Mouse (Mus musculus) stomach, embryonic 14.5 days (tissue): ENCODE measurements around the gene Prr7. TPM values are rescaled to one million over a fixed set of nuclear protein-coding genes. Genes with fewer than 3 reads are reported as not detected.

Source experiments
- ATAC-seq: fragments of 200-750 bp; cut with Nextera tagmentation; 2 replicates; pipeline ENCODE4 v1.8.0; 2017; ENCODE audit warnings: low read depth, moderate TSS enrichment; ENCODE audit not compliant: insufficient number of reproducible peaks, insufficient read depth, low FRiP score
- H3K27ac ChIP-seq: fragments of 300-500 bp; sonication (generic); 2 replicates; pipeline ENCODE4 v1.5.1; 2014; ENCODE audit warnings: mild to moderate bottlenecking, low read length, moderate library complexity, mixed read lengths
- H3K27me3 ChIP-seq: fragments of 300-500 bp; sonication (generic); 2 replicates; pipeline ENCODE4 v1.6.1; 2014; ENCODE audit warnings: low read length, control low read depth, mixed read lengths; ENCODE audit not compliant: control insufficient read depth, insufficient read depth
- H3K36me3 ChIP-seq: fragments of 300-500 bp; sonication (generic); 2 replicates; pipeline ENCODE4 v1.6.1; 2014; ENCODE audit warnings: mild to moderate bottlenecking, control low read depth, low read length, moderate library complexity, mixed read lengths; ENCODE audit not compliant: control insufficient read depth, insufficient read depth
- H3K4me1 ChIP-seq: fragments of 300-500 bp; sonication (generic); 2 replicates; pipeline ENCODE4 v1.6.1; 2014; ENCODE audit warnings: low read length, control low read depth, mixed read lengths; ENCODE audit not compliant: control insufficient read depth, insufficient read depth
- H3K4me2 ChIP-seq: fragments of 300-500 bp; sonication (generic); replicated peaks from 2 replicates; pipeline ENCODE4 v1.6.1; 2014; ENCODE audit warnings: low read depth, low read length, control low read depth
- H3K4me3 ChIP-seq: fragments of 300-500 bp; sonication (generic); 2 replicates; pipeline ENCODE4 v1.5.1; 2014; ENCODE audit warnings: low read depth, low read length, control low read depth
- H3K9ac ChIP-seq: fragments of 300-500 bp; sonication (generic); replicated peaks from 2 replicates; pipeline ENCODE4 v1.6.1; 2014; ENCODE audit warnings: low read depth, mild to moderate bottlenecking, control low read depth, low read length, moderate library complexity, mixed read lengths
- H3K9me3 ChIP-seq: fragments of 300-500 bp; sonication (generic); 2 replicates; pipeline ENCODE4 v1.6.1; 2016; ENCODE audit warnings: low read depth, low read length, control low read depth; ENCODE audit not compliant: control insufficient read depth
- whole genome bisulfite sequencing: fragments of 180-500 bp; shearing (Covaris S2); extraction: QIAGEN DNeasy Blood & Tissue Kit; methylation state at CpG from one replicate; pipeline ENCODE4 v1.1.7; 2014; 5-methylcytosine and 5-hydroxymethylcytosine counted together
- polyA plus RNA-seq: library from polyadenylated mRNA; unstranded; fragments of >200 nt; fragmentation: Nextera tagmentation; extraction: Ambion mirVana; gene quantifications from 2 replicates; pipeline ENCODE4 v1.2.1, GENCODE M21; 2014

The Prr7 gene
- polyA plus RNA-seq, 1 experiment from 2014 or later = 1.4 TPM

DNA sequence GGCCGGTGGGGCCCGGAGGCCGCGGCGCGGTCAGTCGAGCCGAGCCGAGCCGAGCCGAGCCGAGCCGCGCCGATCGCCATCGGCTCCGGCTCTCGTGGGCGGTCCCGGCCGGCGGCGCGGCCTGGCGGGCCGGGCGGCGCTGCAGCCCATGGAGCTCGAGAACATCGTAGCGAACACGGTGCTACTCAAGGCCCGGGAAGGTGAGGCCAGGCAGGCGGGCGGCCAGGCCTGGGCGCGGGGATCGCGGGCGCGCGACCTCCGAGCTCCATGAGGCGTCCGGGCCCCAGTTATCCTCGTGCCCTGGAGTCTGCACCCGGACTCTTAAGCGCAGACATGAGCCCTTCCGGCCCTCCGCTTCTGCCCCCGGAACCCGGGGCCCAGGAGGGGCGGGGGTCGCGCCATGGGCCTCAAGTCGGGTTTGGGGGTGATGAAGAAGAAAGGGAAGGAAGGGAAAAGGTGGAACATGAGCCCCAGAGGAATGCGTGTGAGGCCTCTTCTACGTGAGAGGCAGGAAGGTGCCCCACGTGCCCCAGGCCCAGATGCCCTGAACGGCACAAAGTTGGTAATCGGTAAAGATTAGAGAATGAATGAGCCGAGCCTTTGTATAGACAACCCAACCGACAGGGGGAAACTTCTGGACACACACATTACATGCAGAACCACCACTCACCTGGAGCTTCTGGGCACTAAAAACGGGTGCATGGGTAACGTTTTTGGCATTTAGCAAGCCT, 18.5 kb upstream of the Prr7 start:
- no peaks in the 10 kb centered on the region for H3K27me3 ChIP-seq
- 0 out of 2 replicates have a peak, but pooled peaks have one; percentile 17 for ATAC-seq

DNA sequence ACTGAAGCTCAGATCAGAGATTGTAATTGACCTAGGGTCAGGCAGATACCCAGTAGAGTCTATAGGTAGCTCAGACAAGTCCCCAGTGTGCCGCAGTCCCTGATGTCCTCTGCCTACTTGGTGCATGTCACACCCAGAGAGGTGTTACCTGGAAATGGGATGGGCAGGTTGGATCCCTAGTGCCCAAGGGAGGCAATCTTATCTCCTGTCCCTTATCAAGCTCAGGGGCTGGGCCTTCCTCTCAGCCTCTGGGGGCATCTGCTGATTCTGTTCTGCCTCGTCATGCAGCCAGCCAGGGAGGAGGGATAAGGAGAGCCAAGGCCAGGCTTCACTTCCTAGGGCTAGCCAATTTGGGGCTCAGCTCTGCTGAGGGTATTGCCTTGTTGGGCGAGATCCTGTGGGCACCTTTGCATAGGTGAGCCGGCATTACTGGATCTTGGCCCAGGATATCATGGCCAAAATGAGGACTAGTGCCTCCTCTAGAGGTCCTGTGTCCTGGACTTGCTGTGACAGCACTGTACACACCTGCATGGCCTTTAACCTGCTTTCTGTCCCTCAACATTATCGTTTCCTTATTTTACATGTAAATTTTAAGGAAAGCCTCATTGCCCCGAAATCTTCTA, 17.5 kb upstream of the Prr7 start:
- peaks cover 19% of the 10 kb centered on the region for H3K36me3 ChIP-seq
- H3K4me2 ChIP-seq = peak overlapping the region; percentile 78
- H3K27me3 ChIP-seq = no peaks in the 10 kb centered on the region
- peak overlapping the region; percentile 83 for H3K4me3 ChIP-seq
- no peak overlapping the region for H3K27ac ChIP-seq
- no peaks in the 10 kb centered on the region for H3K9me3 ChIP-seq
- 80% methylated on average over 6 of the region's 6 CpGs for WGBS
- peaks cover 8% of the 10 kb centered on the region; the same call in 1 of the 2 replicates for H3K4me1 ChIP-seq
- peak overlapping the region; percentile 96; the same call in 1 of the 2 replicates for H3K9ac ChIP-seq
- no peak for ATAC-seq

More for the DNA sequence above, 18.5 kb upstream of the Prr7 start:
- Histone ChIP-seq H3K36me3 (peaks cover 8% of the 10 kb centered on the region), H3K9me3 (no peaks in the 10 kb centered on the region), H3K4me2 (peak overlapping the region; percentile 78), H3K27ac (peak overlapping the region; percentile 97), H3K9ac (peak overlapping the region; percentile 96), H3K4me3 (peak overlapping the region; percentile 83), H3K4me1 (peaks cover 8% of the 10 kb centered on the region; the same call in 1 of the 2 replicates)
- 1% methylated on average over 57 of the region's 66 CpGs for WGBS

DNA sequence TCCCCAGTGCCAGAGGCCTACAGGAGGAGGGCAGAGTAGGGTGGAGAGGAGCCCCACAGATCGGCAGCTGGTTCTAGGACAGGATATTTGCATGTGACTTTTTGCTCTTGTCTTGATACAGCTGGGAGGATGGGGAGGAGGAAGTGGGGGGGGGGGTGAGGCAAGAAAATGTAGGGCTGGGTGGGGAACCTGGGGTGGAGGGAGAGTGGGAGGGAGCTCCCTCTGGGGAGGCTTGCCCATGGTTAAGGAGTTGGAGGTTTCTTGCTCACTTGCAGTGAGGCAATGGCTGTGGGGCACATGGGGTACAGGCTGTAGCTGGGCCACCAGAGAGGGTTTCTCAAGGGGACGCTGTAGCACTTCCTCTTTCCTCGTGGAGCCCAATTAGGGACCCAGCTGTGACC, 16.5 kb upstream of the Prr7 start:
- WGBS = 40% methylated on average over 3 of the region's 3 CpGs
- H3K4me3 ChIP-seq = no peak overlapping the region

DNA sequence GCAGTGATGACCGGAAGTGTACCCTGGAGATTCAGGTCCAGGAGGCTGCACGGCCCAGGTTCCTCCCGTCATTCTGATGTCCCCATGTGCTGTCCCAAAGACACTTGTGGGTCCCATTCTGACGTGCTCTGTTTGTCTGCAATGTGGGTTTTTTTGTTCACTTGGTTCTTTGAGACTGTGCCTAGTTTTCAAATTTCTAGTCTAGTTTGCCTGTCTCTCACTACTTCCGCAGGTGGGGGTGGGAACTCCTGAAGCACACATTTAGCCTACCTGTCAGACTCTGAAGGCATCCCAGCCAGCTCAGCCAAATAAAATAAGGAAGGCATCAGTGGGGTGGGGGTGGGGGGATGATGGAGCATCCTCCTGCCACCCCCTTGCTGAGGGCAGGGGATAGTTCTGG, 15.9 kb upstream of the Prr7 start:
- no peak overlapping the region for H3K4me2 ChIP-seq
- H3K4me1 ChIP-seq = peaks cover 8% of the 10 kb centered on the region; the same call in 1 of the 2 replicates
- H3K27ac ChIP-seq = no peak overlapping the region
- no peaks in the 10 kb centered on the region for H3K27me3 ChIP-seq
- H3K4me3 ChIP-seq = no peak overlapping the region
- ATAC-seq = no peak
- WGBS = 94% methylated on average over 5 of the region's 5 CpGs
- H3K9ac ChIP-seq = no peak overlapping the region
- peaks cover 34% of the 10 kb centered on the region for H3K36me3 ChIP-seq
- no peaks in the 10 kb centered on the region for H3K9me3 ChIP-seq

More for the DNA sequence above, 16.5 kb upstream of the Prr7 start:
- ATAC-seq = no peak
- Histone ChIP-seq H3K36me3 (peaks cover 28% of the 10 kb centered on the region), H3K4me1 (peaks cover 8% of the 10 kb centered on the region; the same call in 1 of the 2 replicates), H3K9me3 (no peaks in the 10 kb centered on the region), H3K27me3 (no peaks in the 10 kb centered on the region), H3K9ac (no peak overlapping the region), H3K27ac (no peak overlapping the region), H3K4me2 (no peak overlapping the region)

DNA sequence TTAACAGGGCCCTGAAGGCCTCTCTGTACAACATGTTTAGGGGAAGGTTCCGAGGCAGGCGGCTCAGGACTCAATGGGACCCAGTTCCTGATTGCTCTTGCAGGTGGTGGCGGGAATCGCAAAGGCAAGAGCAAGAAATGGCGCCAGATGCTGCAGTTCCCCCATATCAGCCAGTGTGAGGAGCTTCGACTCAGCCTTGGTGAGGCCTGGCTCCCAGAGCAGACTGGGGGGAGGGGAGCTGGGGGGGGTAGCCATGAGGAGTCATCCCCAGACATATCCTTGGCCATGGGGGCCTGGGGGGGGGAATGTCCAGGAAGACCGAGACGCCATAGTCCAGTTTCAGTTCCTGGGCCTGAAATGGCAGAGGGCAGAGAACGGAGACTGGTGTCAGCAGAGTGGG, 14.9 kb upstream of the Prr7 start:
- no peak overlapping the region for H3K4me3 ChIP-seq
- H3K9ac ChIP-seq = no peak overlapping the region
- 90% methylated on average over 9 of the region's 9 CpGs for WGBS
- no peak for ATAC-seq
- H3K27ac ChIP-seq = no peak overlapping the region
- peaks cover 45% of the 10 kb centered on the region for H3K36me3 ChIP-seq
- H3K9me3 ChIP-seq = no peaks in the 10 kb centered on the region
- H3K27me3 ChIP-seq = no peaks in the 10 kb centered on the region
- H3K4me2 ChIP-seq = no peak overlapping the region
- H3K4me1 ChIP-seq = peaks cover 3% of the 10 kb centered on the region; the same call in 1 of the 2 replicates

DNA sequence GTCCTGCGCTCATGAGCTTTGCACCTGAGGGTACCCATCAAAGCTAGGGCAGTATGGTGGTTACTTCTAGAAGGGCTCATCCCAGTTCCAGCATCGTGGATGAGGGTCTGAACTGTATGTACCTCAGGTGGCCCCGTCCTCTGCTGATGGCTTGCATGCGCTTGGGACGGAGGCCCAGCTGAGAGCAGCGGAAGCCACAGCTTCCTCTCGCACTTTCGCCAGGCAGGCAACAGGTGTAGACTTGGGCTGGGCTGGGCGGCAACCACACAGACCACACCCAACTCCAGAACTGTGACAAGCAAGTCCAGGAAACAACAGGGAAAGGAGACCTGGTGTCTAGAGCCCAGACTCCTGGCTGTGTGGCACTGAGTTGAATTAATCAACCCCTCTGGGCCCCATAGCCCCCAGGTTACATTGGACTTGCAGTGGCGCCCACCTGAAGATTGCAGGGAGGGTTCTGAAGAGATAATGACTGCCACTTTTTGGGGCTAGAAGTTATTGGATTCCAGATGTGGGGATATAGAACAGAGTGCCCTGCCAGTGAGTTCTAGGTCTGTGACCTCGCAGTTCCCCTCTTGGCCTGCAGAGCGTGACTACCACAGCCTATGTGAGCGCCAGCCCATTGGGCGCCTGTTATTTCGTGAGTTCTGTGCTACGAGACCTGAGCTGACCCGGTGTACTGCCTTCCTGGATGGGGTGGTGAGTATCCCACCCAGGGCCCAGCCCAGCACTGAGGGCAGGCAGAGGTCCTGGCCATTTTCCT, 14.2 kb upstream of the Prr7 start:
- 85% methylated on average over 17 of the region's 17 CpGs for WGBS
- Histone ChIP-seq H3K9ac (no peak overlapping the region), H3K9me3 (no peaks in the 10 kb centered on the region), H3K27me3 (no peaks in the 10 kb centered on the region), H3K36me3 (peaks cover 49% of the 10 kb centered on the region), H3K4me2 (no peak overlapping the region), H3K4me1 (peaks cover 3% of the 10 kb centered on the region; the same call in 1 of the 2 replicates), H3K4me3 (no peak overlapping the region), H3K27ac (no peak overlapping the region)
- no peak for ATAC-seq

DNA sequence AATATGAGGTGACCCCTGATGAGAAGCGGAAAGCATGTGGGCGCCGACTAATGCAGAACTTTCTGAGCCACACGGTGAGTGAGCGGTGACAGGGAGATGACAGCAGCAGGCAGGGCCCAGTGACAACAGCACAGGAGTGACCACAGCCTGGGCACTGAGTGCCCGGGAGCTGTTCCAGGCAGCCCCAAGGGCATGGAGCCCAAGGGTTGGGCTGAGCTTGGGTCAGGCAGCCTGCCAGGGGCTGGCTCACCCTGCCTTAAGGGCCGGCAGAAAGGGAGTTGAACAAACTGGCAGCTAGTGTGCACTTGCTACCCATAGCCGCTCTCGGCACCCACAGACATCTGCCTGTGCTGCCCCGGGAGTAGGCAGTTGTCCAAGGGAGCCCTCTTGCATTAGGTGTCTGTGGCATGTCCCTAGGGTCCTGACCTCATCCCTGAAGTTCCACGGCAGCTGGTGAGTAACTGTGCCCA, 13.5 kb upstream of the Prr7 start:
- H3K4me1 ChIP-seq = peaks cover 3% of the 10 kb centered on the region; the same call in 1 of the 2 replicates
- WGBS = 90% methylated on average over 11 of the region's 11 CpGs
- H3K4me3 ChIP-seq = no peak overlapping the region
- no peaks in the 10 kb centered on the region for H3K9me3 ChIP-seq
- no peak for ATAC-seq
- H3K36me3 ChIP-seq = peaks cover 56% of the 10 kb centered on the region
- H3K9ac ChIP-seq = no peak overlapping the region
- H3K27ac ChIP-seq = no peak overlapping the region
- no peak overlapping the region for H3K4me2 ChIP-seq
- no peaks in the 10 kb centered on the region for H3K27me3 ChIP-seq

DNA sequence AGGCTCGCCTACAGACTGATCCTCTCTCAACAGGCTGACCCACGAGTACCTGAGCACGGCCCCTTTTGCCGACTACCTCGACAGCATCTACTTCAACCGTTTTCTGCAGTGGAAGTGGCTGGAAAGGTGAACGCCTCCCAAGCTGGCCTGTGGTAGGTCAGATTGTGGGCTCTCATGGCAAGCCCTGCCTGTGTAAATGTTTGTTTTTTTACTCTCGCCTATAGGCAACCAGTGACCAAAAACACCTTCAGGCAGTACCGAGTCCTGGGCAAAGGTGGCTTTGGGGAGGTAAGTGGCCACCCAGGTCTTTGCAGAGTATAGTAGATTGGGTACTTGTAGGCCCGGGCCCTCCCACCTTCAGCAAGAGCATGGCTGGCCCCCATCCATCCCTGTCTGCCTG, 12.8 kb upstream of the Prr7 start:
- Histone ChIP-seq H3K4me2 (no peak overlapping the region), H3K27me3 (no peaks in the 10 kb centered on the region), H3K9me3 (no peaks in the 10 kb centered on the region), H3K27ac (no peak overlapping the region), H3K4me1 (peaks cover 3% of the 10 kb centered on the region; the same call in 1 of the 2 replicates), H3K4me3 (no peak overlapping the region), H3K36me3 (peaks cover 62% of the 10 kb centered on the region), H3K9ac (no peak overlapping the region)
- 86% methylated on average over 10 of the region's 10 CpGs for WGBS
- ATAC-seq = no peak
